Mouse (Mus musculus): ENCODE measurements around the gene Supt6. TPM values are rescaled to one million over a fixed set of nuclear protein-coding genes. Genes with fewer than 3 reads are reported as not detected.
A peak's percentile ranks its signal among the peaks of the same experiment; 100 is the strongest.

The Supt6 gene
- polyA plus RNA-seq, 1 experiment = 33.9 TPM

- H3K79me2 ChIP-seq (ENCODE audit: control insufficient read depth, insufficient read depth) = peaks cover 21% of the 10 kb centered on the region
- H3K27me3 ChIP-seq (ENCODE audit: control insufficient read depth, insufficient read depth, insufficient read length) = no peaks in the 10 kb centered on the region
- peaks cover 9% of the 10 kb centered on the region for H3K79me3 ChIP-seq (ENCODE audit: low read depth)
- H3K4me3 ChIP-seq (ENCODE audit: insufficient read depth, poor library complexity, severe bottlenecking) = peak within 1 kb of the TSS; percentile 56
- peaks cover 35% of the 10 kb centered on the region for H3K36me3 ChIP-seq (ENCODE audit: control insufficient read depth, insufficient read depth)
- peak; percentile 47 for TF ChIP-seq MAX (IDR thresholded peaks at IDR 0.05)
- no peak for TF ChIP-seq CTCF (IDR thresholded peaks at IDR 0.05; ENCODE audit: control insufficient read depth, insufficient read depth, insufficient read length)
- TF ChIP-seq MYOG (IDR thresholded peaks at IDR 0.05; ENCODE audit: control insufficient read depth, extremely low read depth, insufficient read length) = no peak
- TF ChIP-seq CEBPB (IDR thresholded peaks at IDR 0.05; ENCODE audit: low read depth) = no peak
- TF ChIP-seq FOSL1 (IDR thresholded peaks at IDR 0.05; ENCODE audit: insufficient read depth, low read length, poor library complexity, severe bottlenecking) = no peak
- H3ac ChIP-seq (ENCODE audit: control insufficient read depth, insufficient read length, low read depth) = peak within 1 kb of the TSS; percentile 72
These were observed 69.4 kb downstream of the Supt6 start, which contains the start of the genes Nek8 and Tlcd1 for GRCm38 (mm10) chr11:78176402-78176862. Gene Nek8 (minus strand): TSS chr11:78176675. Gene Tlcd1 (plus strand): TSS chr11:78176711.

- Histone ChIP-seq H3K79me2 (ENCODE audit: control insufficient read depth, insufficient read depth) (peaks cover 16% of the 10 kb centered on the region), H3K79me3 (ENCODE audit: low read depth) (peaks cover 4% of the 10 kb centered on the region), H3K27me3 (ENCODE audit: control insufficient read depth, insufficient read depth, insufficient read length) (no peaks in the 10 kb centered on the region), H3K36me3 (ENCODE audit: control insufficient read depth, insufficient read depth) (peaks cover 29% of the 10 kb centered on the region), H3ac (ENCODE audit: control insufficient read depth, insufficient read length, low read depth) (no peak overlapping the region), H3K4me3 (ENCODE audit: insufficient read depth, poor library complexity, severe bottlenecking) (peak overlapping the region; percentile 56)
- TF ChIP-seq MYOD1 (IDR thresholded peaks at IDR 0.05; ENCODE audit: control insufficient read depth, insufficient read length, low read depth) (no peak), CTCF (IDR thresholded peaks at IDR 0.05; ENCODE audit: control insufficient read depth, insufficient read depth, insufficient read length) (no peak), CEBPB (IDR thresholded peaks at IDR 0.05; ENCODE audit: low read depth) (no peak), FOSL1 (IDR thresholded peaks at IDR 0.05; ENCODE audit: insufficient read depth, low read length, poor library complexity, severe bottlenecking) (no peak), MYOG (IDR thresholded peaks at IDR 0.05; ENCODE audit: control insufficient read depth, extremely low read depth, insufficient read length) (no peak), MAX (IDR thresholded peaks at IDR 0.05) (no peak), USF1 (IDR thresholded peaks at IDR 0.05; ENCODE audit: low read depth) (no peak)
These were observed 69.9 kb downstream of the Supt6 start for GRCm38 (mm10) chr11:78175771-78176401.

DNA sequence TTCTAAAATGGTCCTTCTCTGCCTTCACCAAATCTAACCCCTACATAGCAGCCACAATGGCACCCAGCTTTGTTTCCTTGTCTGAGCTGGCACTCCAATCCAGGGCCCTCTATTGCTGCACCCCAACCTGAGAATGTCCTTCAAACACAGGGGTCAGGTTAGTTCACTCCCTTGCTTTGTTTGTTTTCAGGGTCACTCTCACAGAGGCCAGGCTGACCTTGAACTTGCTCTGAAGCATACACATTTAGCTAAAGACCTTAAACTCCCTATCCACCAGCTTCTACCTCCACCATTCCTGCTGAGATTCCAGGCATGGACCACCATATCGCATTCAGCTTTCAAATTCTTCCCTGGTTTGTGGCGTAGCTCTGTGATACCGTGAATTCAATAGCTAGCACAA is 71.3 kb downstream of the Supt6 start:
- Histone ChIP-seq H3K27me3 (ENCODE audit: control insufficient read depth, insufficient read depth, insufficient read length) (no peaks in the 10 kb centered on the region), H3ac (ENCODE audit: control insufficient read depth, insufficient read length, low read depth) (no peak overlapping the region), H3K79me3 (ENCODE audit: low read depth) (no peaks in the 10 kb centered on the region), H3K36me3 (ENCODE audit: control insufficient read depth, insufficient read depth) (peaks cover 16% of the 10 kb centered on the region), H3K4me3 (ENCODE audit: insufficient read depth, poor library complexity, severe bottlenecking) (no peak overlapping the region), H3K79me2 (ENCODE audit: control insufficient read depth, insufficient read depth) (peaks cover 2% of the 10 kb centered on the region)
- TF ChIP-seq MYOD1 (IDR thresholded peaks at IDR 0.05; ENCODE audit: control insufficient read depth, insufficient read length, low read depth) (no peak), USF1 (IDR thresholded peaks at IDR 0.05; ENCODE audit: low read depth) (no peak), MYOG (IDR thresholded peaks at IDR 0.05; ENCODE audit: control insufficient read depth, extremely low read depth, insufficient read length) (no peak), FOSL1 (IDR thresholded peaks at IDR 0.05; ENCODE audit: insufficient read depth, low read length, poor library complexity, severe bottlenecking) (no peak), CEBPB (IDR thresholded peaks at IDR 0.05; ENCODE audit: low read depth) (no peak), CTCF (IDR thresholded peaks at IDR 0.05; ENCODE audit: control insufficient read depth, insufficient read depth, insufficient read length) (no peak), MAX (IDR thresholded peaks at IDR 0.05) (no peak)

- no peaks in the 10 kb centered on the region for H3K79me3 ChIP-seq (ENCODE audit: low read depth)
- H3K27me3 ChIP-seq (ENCODE audit: control insufficient read depth, insufficient read depth, insufficient read length) = no peaks in the 10 kb centered on the region
- peaks cover 7% of the 10 kb centered on the region for H3K36me3 ChIP-seq (ENCODE audit: control insufficient read depth, insufficient read depth)
- TF ChIP-seq MYOD1 (IDR thresholded peaks at IDR 0.05; ENCODE audit: control insufficient read depth, insufficient read length, low read depth) (no peak), MAX (IDR thresholded peaks at IDR 0.05) (no peak), MYOG (IDR thresholded peaks at IDR 0.05; ENCODE audit: control insufficient read depth, extremely low read depth, insufficient read length) (no peak), FOSL1 (IDR thresholded peaks at IDR 0.05; ENCODE audit: insufficient read depth, low read length, poor library complexity, severe bottlenecking) (no peak), CEBPB (IDR thresholded peaks at IDR 0.05; ENCODE audit: low read depth) (no peak), USF1 (IDR thresholded peaks at IDR 0.05; ENCODE audit: low read depth) (no peak), CTCF (IDR thresholded peaks at IDR 0.05; ENCODE audit: control insufficient read depth, insufficient read depth, insufficient read length) (no peak)
- H3K4me3 ChIP-seq (ENCODE audit: insufficient read depth, poor library complexity, severe bottlenecking) = no peak overlapping the region
- no peak overlapping the region for H3ac ChIP-seq (ENCODE audit: control insufficient read depth, insufficient read length, low read depth)
- no peaks in the 10 kb centered on the region for H3K79me2 ChIP-seq (ENCODE audit: control insufficient read depth, insufficient read depth)
These were observed 72.9 kb downstream of the Supt6 start for GRCm38 (mm10) chr11:78172748-78173383.

DNA sequence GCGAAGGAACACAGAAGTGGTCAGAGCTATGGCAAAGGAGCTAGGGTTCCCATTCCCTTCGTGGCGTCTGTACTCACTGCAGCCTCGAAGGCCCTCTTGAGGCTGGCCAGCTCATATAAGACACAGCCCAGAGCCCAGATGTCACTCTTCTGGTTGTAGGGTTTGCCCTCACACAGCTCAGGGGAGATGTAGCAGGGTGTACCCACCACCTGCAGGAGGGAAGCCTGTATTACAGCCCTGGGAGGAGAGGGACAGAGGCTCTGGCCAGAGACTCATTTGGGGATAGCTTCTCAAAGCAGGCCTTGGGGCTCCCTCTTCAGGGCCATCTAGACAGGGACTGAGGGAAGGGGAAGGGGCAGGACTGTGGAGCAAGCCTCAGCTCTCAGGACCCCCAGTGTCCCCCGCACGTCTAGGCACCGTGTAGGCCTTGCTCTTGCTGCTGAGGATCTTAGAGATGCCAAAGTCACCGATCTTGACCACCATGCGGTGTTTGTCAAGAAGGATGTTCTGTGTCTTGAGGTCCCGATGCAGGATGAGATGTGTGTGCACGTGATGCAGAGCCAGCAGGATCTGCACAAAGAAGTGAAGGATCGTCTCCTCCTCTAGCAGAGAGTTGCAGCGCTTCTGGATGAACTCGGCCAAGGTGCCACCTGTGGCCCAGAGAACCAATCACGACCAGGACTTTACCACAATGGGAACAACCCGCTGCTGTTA is 73.6 kb downstream of the Supt6 start:
- Histone ChIP-seq H3K4me3 (ENCODE audit: insufficient read depth, poor library complexity, severe bottlenecking) (no peak overlapping the region), H3K79me2 (ENCODE audit: control insufficient read depth, insufficient read depth) (no peaks in the 10 kb centered on the region), H3ac (ENCODE audit: control insufficient read depth, insufficient read length, low read depth) (no peak overlapping the region), H3K27me3 (ENCODE audit: control insufficient read depth, insufficient read depth, insufficient read length) (no peaks in the 10 kb centered on the region), H3K79me3 (ENCODE audit: low read depth) (no peaks in the 10 kb centered on the region), H3K36me3 (ENCODE audit: control insufficient read depth, insufficient read depth) (peaks cover 7% of the 10 kb centered on the region)
- TF ChIP-seq MYOD1 (IDR thresholded peaks at IDR 0.05; ENCODE audit: control insufficient read depth, insufficient read length, low read depth) (no peak), MAX (IDR thresholded peaks at IDR 0.05) (no peak), FOSL1 (IDR thresholded peaks at IDR 0.05; ENCODE audit: insufficient read depth, low read length, poor library complexity, severe bottlenecking) (no peak), USF1 (IDR thresholded peaks at IDR 0.05; ENCODE audit: low read depth) (no peak), MYOG (IDR thresholded peaks at IDR 0.05; ENCODE audit: control insufficient read depth, extremely low read depth, insufficient read length) (no peak), CTCF (IDR thresholded peaks at IDR 0.05; ENCODE audit: control insufficient read depth, insufficient read depth, insufficient read length) (peak; percentile 6), CEBPB (IDR thresholded peaks at IDR 0.05; ENCODE audit: low read depth) (no peak)
